Mouse (Mus musculus): ENCODE results near the gene Harbi1. TPM values are rescaled to one million over a fixed set of nuclear protein-coding genes. Genes with fewer than 3 reads are reported as not detected.

The Harbi1 gene
- polyA plus RNA-seq (2015; fragmentation: Nextera tagmentation; extraction: Ambion mirVana), result 11.1 and 13.0 TPM in 2 replicates

GRCm38 (mm10) chr2:91710272-91711234 is at the start of gene Harbi1, which contains the start of gene Atg13:
TSS of gene Harbi1 (plus strand) at chr2:91710852.
TSS of gene Atg13 (minus strand) at chr2:91710576.

GRCm38 (mm10) chr2:91729971-91730821 is 19.5 kb downstream of the Harbi1 start, which contains the start of gene Ambra1:
TSS of gene Ambra1 (plus strand) at chr2:91730134.

Other genes with a start within 250 kb of the Harbi1 start
- 97.0 and 111 TPM in 2 replicates for gene Ckap5, start 184.1 kb upstream of the Harbi1 start, polyA plus RNA-seq (2015; fragmentation: Nextera tagmentation; extraction: Ambion mirVana)
- 0.22 and 0.34 TPM in 2 replicates for gene F2, start 74.4 kb upstream of the Harbi1 start, polyA plus RNA-seq (2015; fragmentation: Nextera tagmentation; extraction: Ambion mirVana)
- 8.5 and 9.6 TPM in 2 replicates for gene Zfp408, start 61.1 kb upstream of the Harbi1 start, polyA plus RNA-seq (2015; fragmentation: Nextera tagmentation; extraction: Ambion mirVana)
- 73.2 and 75.9 TPM in 2 replicates for gene Arhgap1, start 61.0 kb upstream of the Harbi1 start, polyA plus RNA-seq (2015; fragmentation: Nextera tagmentation; extraction: Ambion mirVana)
- 21.9 and 23.8 TPM in 2 replicates for gene Atg13, start 276 bp upstream of the Harbi1 start, polyA plus RNA-seq (2015; fragmentation: Nextera tagmentation; extraction: Ambion mirVana)
- gene Ambra1, start 19.3 kb downstream of the Harbi1 start, polyA plus RNA-seq (2015; fragmentation: Nextera tagmentation; extraction: Ambion mirVana), result 12.0 and 15.6 TPM in 2 replicates
- 2.0 and 2.2 TPM in 2 replicates for gene Chrm4, start 216.4 kb downstream of the Harbi1 start, polyA plus RNA-seq (2015; fragmentation: Nextera tagmentation; extraction: Ambion mirVana)
- gene Mdk, start 221.4 kb downstream of the Harbi1 start, polyA plus RNA-seq (2015; fragmentation: Nextera tagmentation; extraction: Ambion mirVana), result 97.1 and 108 TPM in 2 replicates
- gene Gm9821, start 234.9 kb downstream of the Harbi1 start, polyA plus RNA-seq (2015; fragmentation: Nextera tagmentation; extraction: Ambion mirVana), result 0.27 and 0.28 TPM in 2 replicates

All from neural tube, postnatal 0 days (tissue).